In the genomic region with DNA sequence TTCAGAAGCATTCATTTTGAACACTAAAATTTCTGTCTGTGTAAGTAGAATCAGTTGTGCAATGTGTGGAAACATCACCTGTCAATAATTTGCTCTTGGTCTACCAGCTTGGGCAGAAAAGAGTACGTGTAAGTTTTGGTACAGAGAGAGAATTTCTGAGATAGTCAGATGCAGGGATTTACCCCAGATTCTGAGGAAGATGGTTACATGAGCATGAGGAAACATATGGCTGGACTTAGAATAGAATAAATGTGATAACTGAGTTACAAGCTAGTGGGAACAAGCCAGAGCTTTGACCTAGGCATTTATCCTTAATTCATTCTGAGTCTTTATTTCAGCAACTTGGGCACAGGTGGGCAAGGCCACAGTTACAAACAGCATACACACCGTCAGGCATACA, we compare ENCODE assay signal across 29 mouse cellular contexts.
"Had no signal": no experiment of that assay in that cellular context is flagged by ENCODE, and none has a peak within 500 bp of the region (broad histone marks: within the 10 kb centered on the region; RNA-seq: fewer than 3 reads in every experiment).

No protein-coding gene starts in this region.

- H3K27me3 ChIP-seq: embryonic facial prominence, embryonic 12.5 days; embryonic facial prominence, embryonic 13.5 days; embryonic facial prominence, embryonic 15.5 days; forebrain, embryonic 12.5 days; forebrain, embryonic 13.5 days; forebrain, embryonic 15.5 days had no signal

- H3K27ac ChIP-seq: embryonic facial prominence, embryonic 10.5 days; embryonic facial prominence, embryonic 12.5 days; embryonic facial prominence, embryonic 13.5 days; embryonic facial prominence, embryonic 15.5 days; forebrain, embryonic 10.5 days; forebrain, embryonic 12.5 days; forebrain, embryonic 13.5 days; forebrain, embryonic 15.5 days; gastrocnemius, adult 2 months; heart, adult 2 months had no signal

- DNase-seq: cerebellum, adult 2 months; cerebellum, adult 8-10 months; cerebellum, adult 9-10 months; cerebellum, adult 9-11 months; cerebellum, postnatal 10 days; cerebellum, postnatal 14 days; cerebellum, postnatal 25 days; cerebellum, postnatal 36 days; embryo, embryonic 11 days; forebrain, postnatal 0 days; gastrocnemius, adult 2 months; gastrocnemius, postnatal 10 days; gastrocnemius, postnatal 14 days; gastrocnemius, postnatal 25 days; gastrocnemius, postnatal 36 days; heart, adult 11 months; heart, adult 18-20 months; heart, adult 2 months had no signal

- H3K4me1 ChIP-seq: embryonic facial prominence, embryonic 10.5 days; embryonic facial prominence, embryonic 12.5 days; embryonic facial prominence, embryonic 13.5 days; embryonic facial prominence, embryonic 15.5 days; forebrain, embryonic 10.5 days; forebrain, embryonic 12.5 days; forebrain, embryonic 13.5 days; forebrain, embryonic 15.5 days had no signal

- H3K36me3 ChIP-seq: embryonic facial prominence, embryonic 10.5 days; embryonic facial prominence, embryonic 12.5 days; embryonic facial prominence, embryonic 13.5 days; embryonic facial prominence, embryonic 15.5 days; forebrain, embryonic 10.5 days; forebrain, embryonic 12.5 days; forebrain, embryonic 15.5 days had no signal

- ATAC-seq: forebrain, embryonic 13.5 days; forebrain, embryonic 14.5 days; forebrain, embryonic 15.5 days; forebrain, embryonic 16.5 days; forebrain, postnatal 0 days had no signal

- H3K4me3 ChIP-seq: embryonic facial prominence, embryonic 10.5 days; embryonic facial prominence, embryonic 12.5 days; embryonic facial prominence, embryonic 13.5 days; embryonic facial prominence, embryonic 15.5 days; erythroblast, embryonic 14.5 days; forebrain, embryonic 10.5 days; forebrain, embryonic 12.5 days; forebrain, embryonic 13.5 days; forebrain, embryonic 15.5 days; gastrocnemius, adult 2 months; heart, adult 2 months had no signal

- H3K9me3 ChIP-seq: embryonic facial prominence, embryonic 10.5 days; embryonic facial prominence, embryonic 12.5 days; embryonic facial prominence, embryonic 13.5 days; embryonic facial prominence, embryonic 15.5 days; forebrain, embryonic 10.5 days; forebrain, embryonic 12.5 days; forebrain, embryonic 13.5 days; forebrain, embryonic 15.5 days had no signal
